Mouse (Mus musculus): Measurements from ENCODE around the gene Rps15.

Rps15 gene

GRCm38 (mm10) chr10:80315315-80315714 is 23.1 kb downstream of the Rps15 start:
- no peak for DNase-seq (ENCODE audit: low read depth, low spot score)

- no peak for DNase-seq (ENCODE audit: low read depth, low spot score)
These were observed 24.1 kb downstream of the Rps15 start for GRCm38 (mm10) chr10:80316359-80316781.

DNA sequence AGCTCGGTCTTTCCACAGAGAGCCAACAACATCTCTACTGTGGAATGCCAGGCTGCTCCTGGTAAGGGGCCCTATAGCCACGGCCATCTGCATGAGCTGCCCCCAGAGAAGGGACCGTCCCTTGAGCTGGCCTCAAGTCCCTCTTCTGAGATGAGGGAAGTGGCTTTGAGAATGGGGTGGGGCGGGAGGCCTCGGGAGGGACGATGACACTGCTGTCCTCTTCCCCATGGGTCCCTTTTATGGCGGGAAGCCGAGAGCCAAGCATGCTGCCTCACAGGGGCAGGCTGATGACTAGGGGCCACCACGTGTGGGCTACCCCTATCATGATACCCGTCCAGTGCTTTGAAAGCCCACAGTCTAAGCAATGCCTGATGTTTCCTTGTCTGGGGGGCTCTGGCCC is 24.8 kb downstream of the Rps15 start:
- DNase-seq (ENCODE audit: low read depth, low spot score), result no peak

- peak; percentile 80 for DNase-seq (ENCODE audit: low read depth, low spot score)
These were observed 28.1 kb downstream of the Rps15 start, which contains the start of gene 2310011J03Rik for GRCm38 (mm10) chr10:80320340-80320760. 2310011J03Rik (minus strand) TSS chr10:80320537.

DNA sequence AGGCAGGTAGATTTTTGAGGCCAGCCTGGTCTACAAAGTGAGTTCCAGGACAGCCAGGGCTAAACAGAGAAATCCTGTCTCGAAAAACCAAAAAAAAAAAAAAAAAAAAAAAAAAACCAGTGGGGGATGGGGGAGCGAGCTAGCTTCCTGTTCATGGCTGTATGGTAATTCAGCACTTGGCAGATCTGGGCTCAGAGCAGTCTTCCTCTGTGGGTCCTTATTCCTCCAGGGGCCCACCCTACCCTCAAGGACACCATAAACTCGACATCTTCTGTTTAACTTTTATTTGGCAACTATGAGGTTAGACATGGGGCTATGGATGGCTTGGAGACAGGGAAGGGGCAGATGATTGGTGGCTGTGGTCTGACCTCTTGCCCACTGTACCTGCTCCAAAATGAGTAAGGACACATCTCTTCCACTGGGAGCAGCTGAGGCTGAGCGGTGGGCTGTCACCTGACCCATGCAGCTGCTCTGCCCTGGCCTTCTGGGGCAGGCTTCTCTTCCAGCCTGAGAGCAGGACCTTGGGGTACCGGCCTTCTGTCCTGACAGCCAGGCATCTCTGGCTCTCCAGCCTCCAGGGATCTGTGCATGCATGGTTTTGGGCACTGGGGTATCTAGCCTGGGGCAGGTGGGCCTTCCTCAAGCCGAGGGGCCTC is 28.9 kb downstream of the Rps15 start:
- DNase-seq (ENCODE audit: low read depth, low spot score), result no peak

DNA sequence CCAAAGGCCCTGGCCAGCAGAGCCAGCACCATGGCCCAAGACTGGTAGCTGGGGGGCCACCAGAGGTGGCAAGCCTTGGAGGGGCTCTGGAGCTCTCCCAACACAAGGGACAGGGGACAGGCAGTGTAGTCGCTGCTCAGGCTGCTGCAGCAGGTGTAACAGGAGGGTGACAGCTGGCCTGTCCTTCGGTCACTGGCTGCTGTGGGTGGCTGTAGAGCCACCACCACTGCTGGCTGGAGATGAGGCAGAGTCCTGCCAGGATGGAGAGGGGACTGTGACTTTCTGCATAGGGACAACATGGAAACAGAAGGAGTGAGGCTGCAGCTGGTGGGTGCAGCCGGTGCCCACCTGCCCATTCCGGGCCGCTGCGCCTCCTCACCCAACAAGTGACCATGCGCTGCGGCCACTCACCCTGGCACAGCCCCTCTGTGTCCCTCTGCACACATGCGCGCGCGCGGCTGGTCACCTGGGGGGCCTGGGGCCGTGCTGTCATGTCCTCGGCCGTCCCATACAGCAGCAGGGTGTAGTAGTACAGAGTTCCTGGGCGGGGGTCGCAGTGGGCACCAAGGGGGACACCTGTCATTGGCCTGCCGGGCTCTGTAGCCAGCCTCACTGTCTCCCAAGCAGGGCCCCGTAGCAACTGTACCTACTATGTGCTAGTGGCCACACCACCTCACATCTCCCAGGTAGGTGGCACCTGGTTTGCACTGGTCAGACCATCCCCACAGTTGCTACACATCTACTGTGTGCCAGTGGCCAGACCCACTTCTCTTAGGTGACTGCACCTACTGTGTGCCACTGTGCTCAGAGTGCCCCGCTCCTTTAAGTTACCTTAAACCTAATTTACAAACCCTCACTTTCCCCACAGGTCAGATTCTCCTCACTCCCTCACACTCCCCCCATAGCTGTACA is 29.7 kb downstream of the Rps15 start:
- DNase-seq (ENCODE audit: low read depth, low spot score), result no peak

DNA sequence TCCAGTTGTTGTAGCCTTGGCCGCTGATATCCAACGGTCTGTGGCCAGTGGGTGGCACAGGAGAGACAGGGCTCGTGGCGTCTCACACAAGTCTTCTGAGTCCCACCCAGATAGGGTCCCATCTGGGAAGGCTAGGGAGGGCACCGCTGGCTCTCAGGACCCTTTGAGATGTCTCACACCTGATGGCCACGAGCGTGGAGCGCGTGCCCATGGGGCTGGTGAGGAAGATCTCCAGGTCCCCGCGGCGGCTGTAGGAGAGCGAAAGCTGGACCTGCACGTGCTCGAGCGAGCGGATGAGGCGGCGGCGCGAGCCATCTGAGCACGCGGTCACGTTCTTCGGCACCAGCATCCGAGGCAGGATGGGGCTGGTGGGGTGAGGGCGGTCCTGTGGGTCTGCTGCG is 30.6 kb downstream of the Rps15 start:
- DNase-seq (ENCODE audit: low read depth, low spot score), result no peak

- DNase-seq (ENCODE audit: low read depth, low spot score), result no peak
These were observed 31.2 kb downstream of the Rps15 start for GRCm38 (mm10) chr10:80323261-80324119.

DNA sequence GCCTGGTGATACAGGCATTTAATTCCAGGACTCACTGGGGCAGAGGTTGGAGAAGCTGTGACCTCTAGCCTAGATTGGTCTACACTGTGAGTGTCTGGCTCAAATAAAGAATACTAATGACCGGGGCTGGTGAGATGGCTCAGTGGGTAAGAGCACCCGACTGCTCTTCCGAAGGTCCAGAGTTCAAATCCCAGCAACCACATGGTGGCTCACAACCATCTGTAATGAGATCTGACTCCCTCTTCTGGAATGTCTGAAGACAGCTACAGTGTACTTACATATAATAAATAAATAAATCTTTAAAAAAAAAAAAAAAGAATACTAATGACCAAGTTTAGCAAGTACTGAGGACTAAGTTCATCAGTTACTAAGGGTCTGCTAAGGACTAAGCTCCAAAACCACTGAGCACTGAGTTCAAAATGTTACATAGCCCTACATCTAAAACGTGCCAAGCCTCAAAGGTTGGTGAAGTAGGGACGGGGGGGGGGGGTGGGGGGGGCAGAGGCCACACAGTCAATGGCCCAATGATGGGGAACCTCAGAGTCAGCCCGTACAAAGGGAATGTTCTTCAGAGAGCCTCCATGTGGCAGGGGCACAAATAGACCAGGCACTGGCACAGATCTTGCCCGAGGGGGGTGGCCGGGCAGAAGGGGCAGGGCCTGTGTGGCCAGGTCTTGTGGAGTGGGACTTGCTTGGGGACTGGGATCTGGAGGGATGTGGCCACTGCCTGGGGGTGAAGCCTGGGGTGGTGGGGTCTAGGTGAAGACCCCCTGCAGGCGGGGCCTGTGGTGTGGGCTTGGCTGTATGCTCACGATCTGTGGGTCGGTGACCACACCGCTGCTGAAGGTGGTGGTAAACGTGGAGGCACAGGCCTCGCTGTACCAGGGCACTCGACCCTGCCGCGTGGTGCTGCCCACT is 32.1 kb downstream of the Rps15 start:
- no peak for DNase-seq (ENCODE audit: low read depth, low spot score)

- DNase-seq (ENCODE audit: low read depth, low spot score), result no peak
These were observed 32.8 kb downstream of the Rps15 start for GRCm38 (mm10) chr10:80325045-80325444.

GRCm38 (mm10) chr10:80329273-80330081 is 37.2 kb downstream of the Rps15 start, which contains the start of the genes Pcsk4 and Reep6:
Pcsk4 (minus strand) TSS chr10:80329498.
Reep6 (plus strand) TSS chr10:80329953.
- peak; percentile 93 for DNase-seq (ENCODE audit: low read depth, low spot score)

DNA sequence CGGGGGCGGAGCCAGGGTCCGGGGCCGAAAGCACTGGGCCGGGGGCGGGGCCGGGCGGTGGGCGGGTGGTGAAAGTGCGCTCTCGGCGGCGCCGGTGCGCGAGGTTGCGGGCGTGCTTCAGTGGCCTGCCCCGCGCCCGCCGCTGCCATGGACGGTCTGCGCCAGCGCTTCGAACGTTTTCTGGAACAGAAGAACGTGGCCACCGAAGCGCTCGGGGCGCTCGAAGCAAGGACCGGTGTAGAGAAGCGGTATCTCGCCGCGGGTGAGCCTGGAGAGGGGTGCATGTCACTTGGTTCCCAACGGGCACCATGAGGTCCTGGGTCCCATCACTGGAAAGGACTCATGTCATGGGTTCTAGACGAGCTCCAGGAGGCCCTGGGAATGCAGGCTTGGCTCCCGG is 37.8 kb downstream of the Rps15 start:
- no peak for DNase-seq (ENCODE audit: low read depth, low spot score)

DNA sequence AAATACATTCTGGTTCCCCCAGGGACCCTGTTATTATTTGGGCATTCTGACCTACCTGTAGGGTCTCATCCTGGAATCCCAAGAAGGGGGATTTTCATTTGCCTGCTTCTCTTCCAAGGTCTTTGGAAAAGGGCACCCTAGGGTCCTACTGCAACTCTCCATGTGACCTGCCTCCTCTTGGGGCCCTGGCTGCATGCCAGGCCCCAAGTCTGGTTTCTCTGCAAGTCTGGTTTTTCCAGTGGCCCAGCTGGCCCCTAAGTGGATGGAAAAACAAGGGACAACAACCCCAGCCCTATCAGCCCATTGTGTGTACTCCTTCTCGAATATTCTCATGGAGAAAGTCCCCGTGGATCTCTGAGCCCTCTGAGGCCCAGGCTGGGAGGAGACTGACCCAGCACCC is 38.6 kb downstream of the Rps15 start:
- no peak for DNase-seq (ENCODE audit: low read depth, low spot score)

DNA sequence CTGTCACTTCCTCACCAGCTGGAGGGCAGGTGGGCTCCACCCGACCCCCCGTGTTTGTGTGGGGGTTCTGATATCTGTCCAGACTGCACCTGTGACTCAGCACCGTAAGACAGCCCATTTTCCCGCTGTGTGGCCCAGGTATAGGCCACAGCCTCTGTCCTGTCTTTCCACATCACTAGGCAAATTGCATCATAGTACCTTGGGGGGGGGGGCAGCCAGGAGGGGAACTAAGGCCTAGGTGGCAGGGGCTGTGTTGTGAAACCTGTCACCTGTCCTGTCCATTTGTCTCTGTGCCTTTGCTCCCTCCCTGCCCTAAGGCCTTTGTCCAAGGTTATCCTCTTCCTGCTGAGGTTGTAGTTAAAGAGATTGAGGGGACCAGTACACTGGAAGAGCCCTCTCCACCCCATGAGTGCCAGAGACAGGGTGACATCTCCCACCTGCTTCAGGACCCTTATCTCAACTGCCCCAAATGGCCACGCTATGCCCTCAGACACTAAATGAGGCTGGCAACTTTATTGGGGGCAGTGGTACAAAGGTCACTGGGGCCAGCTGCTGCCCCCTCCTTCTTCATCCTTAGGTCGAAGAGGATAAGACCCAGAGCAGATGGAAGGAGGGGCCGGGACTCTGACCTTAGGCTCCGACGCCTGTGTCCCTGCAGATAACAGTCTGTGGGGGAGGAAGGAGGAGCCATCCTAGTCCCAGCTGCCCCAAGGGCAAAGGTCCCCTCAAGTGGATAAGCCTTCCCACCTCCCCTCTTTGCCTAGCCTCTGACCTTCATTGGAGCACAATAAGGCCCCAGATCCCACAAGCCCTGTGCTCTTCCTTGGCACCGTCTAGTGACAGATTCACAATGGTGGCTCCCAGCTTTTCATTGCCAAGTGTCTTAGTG is 39.6 kb downstream of the Rps15 start:
- DNase-seq (ENCODE audit: low read depth, low spot score), result peak; percentile 78

- DNase-seq (ENCODE audit: low read depth, low spot score), result no peak
These were observed 40.3 kb downstream of the Rps15 start for GRCm38 (mm10) chr10:80332525-80332989.

DNA sequence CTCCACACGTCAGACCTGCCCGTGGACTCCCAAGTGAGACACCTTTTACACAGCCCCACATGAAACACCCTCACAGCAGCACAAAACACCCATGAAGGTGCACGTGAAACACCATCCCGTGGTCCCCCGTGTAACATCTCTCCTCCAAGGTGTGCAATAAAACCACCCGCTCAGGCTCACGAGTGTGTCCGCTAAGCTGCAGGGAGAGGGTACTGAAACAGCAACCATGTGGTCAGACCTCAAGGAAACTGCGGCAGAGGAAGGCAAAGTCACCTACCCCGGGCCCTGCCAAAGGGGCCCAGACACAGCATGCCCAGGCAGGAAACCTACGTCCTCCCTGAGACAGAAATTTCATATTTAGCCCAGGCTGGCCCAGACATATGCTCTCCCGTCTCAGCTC is 44.0 kb downstream of the Rps15 start:
- DNase-seq (ENCODE audit: low read depth, low spot score), result no peak

GRCm38 (mm10) chr10:80339941-80340750 is 47.9 kb downstream of the Rps15 start:
- DNase-seq (ENCODE audit: low read depth, low spot score), result peak; percentile 86

DNA sequence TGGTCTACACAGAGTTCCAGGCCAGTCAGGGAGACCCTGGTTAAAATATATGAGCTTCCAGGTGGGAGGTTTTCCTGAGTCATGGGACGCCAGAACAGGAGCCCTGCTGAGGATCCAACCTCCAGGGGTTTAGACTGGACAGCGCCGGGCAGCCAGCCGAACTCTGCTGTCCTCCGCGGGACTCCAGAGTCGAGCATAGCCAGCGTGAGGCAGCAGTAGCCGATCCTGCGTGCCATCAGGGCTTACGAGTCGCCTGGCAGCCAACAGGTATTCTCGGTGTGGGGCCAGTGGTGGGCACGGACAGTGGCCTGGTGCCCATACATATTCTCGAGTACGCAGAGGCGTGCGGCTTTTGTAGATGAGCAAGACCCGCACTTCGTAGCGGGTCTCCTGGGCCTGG is 48.8 kb downstream of the Rps15 start:
- DNase-seq (ENCODE audit: low read depth, low spot score), result no peak
